Mouse (Mus musculus): ENCODE measurements around the gene Myo1h. TPM values are rescaled to one million over a fixed set of nuclear protein-coding genes. Genes with fewer than 3 reads are reported as not detected.

Myo1h gene
- polyA plus RNA-seq, 1 experiment, result 3.0 TPM

- no peaks in the 10 kb centered on the region for H3K4me1 ChIP-seq (ENCODE audit: control insufficient read depth, insufficient read depth, low read length)
- no peak overlapping the region for H3K4me3 ChIP-seq (ENCODE audit: insufficient read depth, low read length)
- TF ChIP-seq POLR2A (IDR thresholded peaks at IDR 0.05; ENCODE audit: extremely low read depth, insufficient read depth, low read length) (no peak), CTCF (IDR thresholded peaks at IDR 0.05; ENCODE audit: extremely low read depth, insufficient read depth, low read length) (no peak)
- H3K27ac ChIP-seq (ENCODE audit: insufficient read depth, low read length), result no peak overlapping the region
Observed at GRCm38 (mm10) chr5:114407269-114407668, 118.3 kb downstream of the Myo1h start.

- Histone ChIP-seq H3K4me3 (ENCODE audit: insufficient read depth, low read length) (no peak overlapping the region), H3K27ac (ENCODE audit: insufficient read depth, low read length) (no peak overlapping the region), H3K4me1 (ENCODE audit: control insufficient read depth, insufficient read depth, low read length) (no peaks in the 10 kb centered on the region)
- TF ChIP-seq CTCF (IDR thresholded peaks at IDR 0.05; ENCODE audit: extremely low read depth, insufficient read depth, low read length) (no peak), POLR2A (IDR thresholded peaks at IDR 0.05; ENCODE audit: extremely low read depth, insufficient read depth, low read length) (no peak)
Observed at GRCm38 (mm10) chr5:114407810-114408209, 118.8 kb downstream of the Myo1h start.

GRCm38 (mm10) chr5:114408846-114409245, 119.9 kb downstream of the Myo1h start:
- H3K4me1 ChIP-seq (ENCODE audit: control insufficient read depth, insufficient read depth, low read length), result no peaks in the 10 kb centered on the region
- no peak overlapping the region for H3K4me3 ChIP-seq (ENCODE audit: insufficient read depth, low read length)
- no peak for TF ChIP-seq POLR2A (IDR thresholded peaks at IDR 0.05; ENCODE audit: extremely low read depth, insufficient read depth, low read length)
- H3K27ac ChIP-seq (ENCODE audit: insufficient read depth, low read length), result no peak overlapping the region

- H3K27ac ChIP-seq (ENCODE audit: insufficient read depth, low read length), result no peak overlapping the region
- no peaks in the 10 kb centered on the region for H3K4me1 ChIP-seq (ENCODE audit: control insufficient read depth, insufficient read depth, low read length)
- TF ChIP-seq CTCF (IDR thresholded peaks at IDR 0.05; ENCODE audit: extremely low read depth, insufficient read depth, low read length) (no peak), POLR2A (IDR thresholded peaks at IDR 0.05; ENCODE audit: extremely low read depth, insufficient read depth, low read length) (no peak)
- H3K4me3 ChIP-seq (ENCODE audit: insufficient read depth, low read length), result no peak overlapping the region
Observed at GRCm38 (mm10) chr5:114410429-114410828, 121.5 kb downstream of the Myo1h start.

- H3K4me1 ChIP-seq (ENCODE audit: control insufficient read depth, insufficient read depth, low read length), result no peaks in the 10 kb centered on the region
- TF ChIP-seq CTCF (IDR thresholded peaks at IDR 0.05; ENCODE audit: extremely low read depth, insufficient read depth, low read length) (no peak), POLR2A (IDR thresholded peaks at IDR 0.05; ENCODE audit: extremely low read depth, insufficient read depth, low read length) (no peak)
- no peak overlapping the region for H3K27ac ChIP-seq (ENCODE audit: insufficient read depth, low read length)
- H3K4me3 ChIP-seq (ENCODE audit: insufficient read depth, low read length), result no peak overlapping the region
Observed at GRCm38 (mm10) chr5:114412361-114412998, 123.5 kb downstream of the Myo1h start.

- H3K4me1 ChIP-seq (ENCODE audit: control insufficient read depth, insufficient read depth, low read length), result no peaks in the 10 kb centered on the region
- H3K4me3 ChIP-seq (ENCODE audit: insufficient read depth, low read length), result no peak overlapping the region
- H3K27ac ChIP-seq (ENCODE audit: insufficient read depth, low read length), result no peak overlapping the region
- TF ChIP-seq POLR2A (IDR thresholded peaks at IDR 0.05; ENCODE audit: extremely low read depth, insufficient read depth, low read length) (no peak), CTCF (IDR thresholded peaks at IDR 0.05; ENCODE audit: extremely low read depth, insufficient read depth, low read length) (no peak)
Observed at GRCm38 (mm10) chr5:114413067-114413735, 124.2 kb downstream of the Myo1h start.

Other genes starting within 250 kb of the Myo1h start
- gene Usp30, start 223.7 kb upstream of the Myo1h start, polyA plus RNA-seq (2012; rRNA removed), result 36.6 and 38.1 TPM in 2 replicates
- 122 and 128 TPM in 2 replicates for gene Svop, start 197.6 kb upstream of the Myo1h start, polyA plus RNA-seq (2012; rRNA removed)
- gene Alkbh2, start 160.9 kb upstream of the Myo1h start, polyA plus RNA-seq (2012; rRNA removed), result 8.4 and 11.5 TPM in 2 replicates
- gene Ung, start 158.8 kb upstream of the Myo1h start, polyA plus RNA-seq (2012; rRNA removed), result 2.6 and 3.9 TPM in 2 replicates
- 3.1 and 3.3 TPM in 2 replicates for gene Acacb, start 142.6 kb upstream of the Myo1h start, polyA plus RNA-seq (2012; rRNA removed)
- gene Foxn4, start 15.4 kb upstream of the Myo1h start, polyA plus RNA-seq (2012; rRNA removed), result not detected in 2 replicates
- 51.9 and 53.3 TPM in 2 replicates for gene Kctd10, start 91.3 kb downstream of the Myo1h start, polyA plus RNA-seq (2012; rRNA removed)
- 77.1 and 79.2 TPM in 2 replicates for gene Ube3b, start 91.4 kb downstream of the Myo1h start, polyA plus RNA-seq (2012; rRNA removed)
- 26.4 and 26.9 TPM in 2 replicates for gene Mmab, start 154.9 kb downstream of the Myo1h start, polyA plus RNA-seq (2012; rRNA removed)
- 36.5 and 39.5 TPM in 2 replicates for gene Mvk, start 155.1 kb downstream of the Myo1h start, polyA plus RNA-seq (2012; rRNA removed)